ENCODE assay signal across 8 mouse cellular contexts in genomic region chr14:75863549-75864409, GRCm38 (mm10). TPM values are rescaled to one million over a fixed set of nuclear protein-coding genes. Genes with fewer than 3 reads are reported as not detected.
DNase-seq lines count a peak whose midpoint lies in the region; ATAC-seq and TF ChIP-seq lines count a peak whose summit lies in the region.

No protein-coding gene starts in this region.

- in situ Hi-C loops in CH12.LX (cut with MboI; ENCODE audit: low pct_ligation_motif_present, low pct_unique_long_range_greater_than_20kb, low sequenced_read_pairs) = no loop called here

- TF ChIP-seq CTCF in CH12.LX (conservative IDR thresholded peaks at IDR 0.05 in 1 of 2, IDR thresholded peaks at IDR 0.05 in 1 of 2; ENCODE audit: low read depth in 2 of 2, low read length in 2 of 2) = no peak
- TF ChIP-seq CTCF in intestine, postnatal 0 days (IDR thresholded peaks at IDR 0.05; ENCODE audit: low read depth) = no peak

- no peak overlapping the region for H3K9ac ChIP-seq in CH12.LX (ENCODE audit: insufficient read depth, low read depth)
- no peak overlapping the region for H3K9ac ChIP-seq in intestine, postnatal 0 days (ENCODE audit: low read depth, low read length)
- H3K9ac ChIP-seq in neural tube, embryonic 15.5 days (replicated peaks) = no peak overlapping the region

- no peak overlapping the region for H3K4me3 ChIP-seq in CH12.LX (replicated peaks in 1 of 3; ENCODE audit: low read depth in 2 of 3, low read length in 2 of 3, poor library complexity in 1 of 3)
- H3K4me3 ChIP-seq in intestine, postnatal 0 days (ENCODE audit: low read depth, low read length) = no peak overlapping the region
- no peak overlapping the region for H3K4me3 ChIP-seq in neural tube, embryonic 15.5 days (replicated peaks)

- no peak for DNase-seq in CH12.LX (ENCODE audit: extremely low read depth)
- DNase-seq in lung, adult 18-20 months = peak; percentile 82 to 89
- no peak for DNase-seq in spleen, postnatal 14 days (ENCODE audit: low spot score in 2 of 2)
- no peak for DNase-seq in frontal cortex, postnatal 25 days (ENCODE audit: low spot score in 2 of 2)

- no peak for TF ChIP-seq POLR2A in CH12.LX (IDR thresholded peaks at IDR 0.05; ENCODE audit: low read depth, low read length)

- no peak overlapping the region for H3K4me2 ChIP-seq in CH12.LX (ENCODE audit: insufficient read depth, low read depth, poor library complexity, severe bottlenecking)
- no peak overlapping the region for H3K4me2 ChIP-seq in intestine, postnatal 0 days (replicated peaks; ENCODE audit: low read depth)
- no peak overlapping the region for H3K4me2 ChIP-seq in neural tube, embryonic 15.5 days

- H3K36me3 ChIP-seq in CH12.LX (replicated peaks in 1 of 2; ENCODE audit: control insufficient read depth in 1 of 2, insufficient read depth in 1 of 2, low read length in 1 of 2) = no peaks in the 10 kb centered on the region
- H3K36me3 ChIP-seq in intestine, postnatal 0 days (ENCODE audit: control insufficient read depth, insufficient read depth) = no peaks in the 10 kb centered on the region
- 0 out of 2 replicates have a peak, but pooled peaks cover 5% of the 10 kb centered on the region for H3K36me3 ChIP-seq in neural tube, embryonic 15.5 days

- ATAC-seq in common myeloid progenitor, adult 5-6 weeks (replicated peaks; ENCODE audit: low read depth, poor library complexity, severe bottlenecking) = peak; percentile 60
- ATAC-seq in granulocyte monocyte progenitor cell, adult 5-6 weeks (replicated peaks; ENCODE audit: poor library complexity, severe bottlenecking) = peak; percentile 85
- ATAC-seq in intestine, postnatal 0 days = peak; percentile 91
- peak; percentile 62; the same call in 1 of the 2 replicates for ATAC-seq in neural tube, embryonic 15.5 days (ENCODE audit: low FRiP score)

- H3K9me3 ChIP-seq in CH12.LX (replicated peaks; ENCODE audit: low read length) = peaks cover 5% of the 10 kb centered on the region
- H3K9me3 ChIP-seq in intestine, postnatal 0 days (ENCODE audit: control insufficient read depth) = no peaks in the 10 kb centered on the region
- no peaks in the 10 kb centered on the region for H3K9me3 ChIP-seq in neural tube, embryonic 15.5 days (replicated peaks)

- peaks cover 2 to 5% of the 10 kb centered on the region in 2 experiments; a peak in 2 of 4 replicates for H3K4me1 ChIP-seq in CH12.LX (ENCODE audit: control insufficient read depth in 1 of 2, insufficient read depth in 2 of 2)
- H3K4me1 ChIP-seq in intestine, postnatal 0 days (replicated peaks; ENCODE audit: control insufficient read depth, insufficient read depth, low read length) = 0 out of 2 replicates have a peak, but pooled peaks cover 6% of the 10 kb centered on the region
- H3K4me1 ChIP-seq in neural tube, embryonic 15.5 days = peaks cover 8% of the 10 kb centered on the region

- TF ChIP-seq EP300 in CH12.LX (IDR thresholded peaks at IDR 0.05; ENCODE audit: low read length) = no peak

- H3K27me3 ChIP-seq in CH12.LX (replicated peaks) = no peaks in the 10 kb centered on the region
- no peaks in the 10 kb centered on the region for H3K27me3 ChIP-seq in intestine, postnatal 0 days (replicated peaks; ENCODE audit: control insufficient read depth, insufficient read depth, low read length)
- no peaks in the 10 kb centered on the region for H3K27me3 ChIP-seq in neural tube, embryonic 15.5 days (replicated peaks)

- TF ChIP-seq RAD21 in CH12.LX (IDR thresholded peaks at IDR 0.05; ENCODE audit: low read depth, low read length) = no peak

- H3K27ac ChIP-seq in CH12.LX (ENCODE audit: insufficient read depth, low read depth) = no peak overlapping the region
- peak overlapping the region; percentile 41 for H3K27ac ChIP-seq in intestine, postnatal 0 days (ENCODE audit: low read depth, low read length)
- H3K27ac ChIP-seq in neural tube, embryonic 15.5 days (replicated peaks) = 0 out of 2 replicates have a peak overlapping the region, but pooled peaks have one; percentile 34

- dilution Hi-C loops in CH12.LX (cut with MboI; ENCODE audit: extremely low pct_ligation_motif_present, extremely low pct_unique_long_range_greater_than_20kb, low sequenced_read_pairs) = no loop called here

- 8% methylated on average over 7 of the region's 7 CpGs for WGBS in intestine, postnatal 0 days
- WGBS in neural tube, embryonic 15.5 days = 8% methylated on average over 7 of the region's 7 CpGs

- H3K79me2 ChIP-seq in CH12.LX (replicated peaks; ENCODE audit: control insufficient read depth, extremely low read depth, insufficient read depth, poor library complexity, severe bottlenecking) = no peaks in the 10 kb centered on the region

TF ChIP-seq in CH12.LX, 34 proteins besides CTCF, POLR2A, EP300 and RAD21:
- TF ChIP-seq E2F4 (IDR thresholded peaks at IDR 0.05; ENCODE audit: insufficient replicate concordance, low read depth, low read length) = no peak
- no peak for TF ChIP-seq JUN (IDR thresholded peaks at IDR 0.05; ENCODE audit: insufficient read depth, low read depth, low read length)
- TF ChIP-seq BHLHE40 (IDR thresholded peaks at IDR 0.05; ENCODE audit: low read depth, low read length) = 0 out of 2 replicates have a peak, but pooled peaks have one; percentile 15

RNA-seq across cellular contexts. Expression of gene Tpt1, which starts 18.9 kb away (rescaled TPM):
- total RNA-seq in CH12.LX (2012; rRNA removed) (698 and 751 TPM in 2 replicates), CH12.LX (2014; rRNA removed) (1,876 and 2,057 TPM in 2 replicates)
- 1,607 and 1,716 TPM in 2 replicates for polyA plus RNA-seq in CH12.LX (2012; ENCODE audit: insufficient read length, low read depth)
- total RNA-seq in common myeloid progenitor, adult 5-6 weeks (2017) = 1,030 and 1,151 TPM in 2 replicates
- 4,580 and 4,737 TPM in 2 replicates for total RNA-seq in granulocyte monocyte progenitor cell, adult 5-6 weeks (2014; fragmentation: Nextera tagmentation)
- total RNA-seq in granulocyte monocyte progenitor cell, adult 5-6 weeks (2017) = 844 and 942 TPM in 2 replicates
- 1,212 and 1,295 TPM in 2 replicates for polyA plus RNA-seq in intestine, postnatal 0 days (2015; fragmentation: Nextera tagmentation; extraction: Ambion mirVana)
- polyA plus RNA-seq in neural tube, embryonic 15.5 days (2015; fragmentation: Nextera tagmentation; extraction: Ambion mirVana) = 719 and 774 TPM in 2 replicates

Comparison
In these comparisons a context has a peak if more than half of its experiments do, and no peak if none do; other contexts are left out.
1. DNase-seq: peak in lung, adult 18-20 months (2 of 2); none in CH12.LX (single experiment), spleen, postnatal 14 days (0 of 2) and frontal cortex, postnatal 25 days (0 of 2).
2. Peak in every context shown above with its lines, with median percentiles within 50 percentile points of each other: ATAC-seq.